Mouse (Mus musculus) lung, postnatal 14 days (tissue): ENCODE results near the gene Ltk.
A peak's percentile ranks its signal among the peaks of the same experiment; 100 is the strongest.
"Not testable (repeated sequence)": the region's sequence is repeated elsewhere in the genome, so short reads cannot be mapped to it uniquely, and the experiment has no call there.

ENCODE experiments used
- DNase-seq: peaks from one replicate; pipeline ENCODE4 v3.0.0; 2021

Gene Ltk

GRCm38 (mm10) chr2:119758101-119758843, 2.0 kb downstream of the Ltk start:
- peak; percentile 34 for DNase-seq

GRCm38 (mm10) chr2:119757601-119758100, 2.6 kb downstream of the Ltk start:
- no peak for DNase-seq

- DNase-seq, result no peak
Observed at GRCm38 (mm10) chr2:119749260-119749659, 11.0 kb downstream of the Ltk start.

GRCm38 (mm10) chr2:119747554-119747953, 12.7 kb downstream of the Ltk start:
- no peak for DNase-seq

GRCm38 (mm10) chr2:119745281-119745680, 14.9 kb downstream of the Ltk start:
- DNase-seq, result peak; percentile 24

- peak; percentile 24 for DNase-seq
Observed at GRCm38 (mm10) chr2:119744163-119745111, 15.8 kb downstream of the Ltk start.

- DNase-seq, result peak; percentile 28
Observed at GRCm38 (mm10) chr2:119743808-119744162, 16.4 kb downstream of the Ltk start.

- no peak for DNase-seq
Observed at GRCm38 (mm10) chr2:119743176-119743807, 16.9 kb downstream of the Ltk start.

- peak; percentile 21 for DNase-seq
Observed at GRCm38 (mm10) chr2:119742461-119743175, 17.6 kb downstream of the Ltk start.

GRCm38 (mm10) chr2:119741581-119742411, 18.4 kb downstream of the Ltk start, which contains the start of gene Itpka:
Itpka (plus strand) TSS chr2:119742337.
- DNase-seq, result peak; percentile 62

- DNase-seq, result no peak
Observed at GRCm38 (mm10) chr2:119740567-119740966, 19.7 kb downstream of the Ltk start.

GRCm38 (mm10) chr2:119737124-119737523, 23.1 kb downstream of the Ltk start:
- DNase-seq, result no peak

- DNase-seq, result no peak
Observed at GRCm38 (mm10) chr2:119730735-119731134, 29.5 kb downstream of the Ltk start.

- DNase-seq, result no peak
Observed at GRCm38 (mm10) chr2:119727762-119728416, 32.3 kb downstream of the Ltk start.

- DNase-seq, result no peak
Observed at GRCm38 (mm10) chr2:119721070-119721469, 39.2 kb downstream of the Ltk start.

GRCm38 (mm10) chr2:119715868-119716267, 44.4 kb downstream of the Ltk start:
- DNase-seq, result not testable (repeated sequence)

- DNase-seq, result no peak
Observed at GRCm38 (mm10) chr2:119710011-119710410, 50.2 kb downstream of the Ltk start.

- DNase-seq, result no peak
Observed at GRCm38 (mm10) chr2:119707676-119708075, 52.6 kb downstream of the Ltk start.

GRCm38 (mm10) chr2:119703171-119703570, 57.1 kb downstream of the Ltk start:
- DNase-seq, result no peak
